Mouse (Mus musculus) kidney, adult 2 months (tissue): ENCODE measurements around the gene Anks3.

ENCODE experiments used
- CTCF ChIP-seq: fragments of 200-500 bp; conservative IDR thresholded peaks from 2 replicates; pipeline ENCODE4 v1.5.1; 2011; ENCODE audit warnings: low read depth, mild to moderate bottlenecking, control low read depth, low read length, moderate library complexity, mixed read lengths; ENCODE audit not compliant: insufficient read depth, insufficient read length
- POLR2A ChIP-seq: fragments of 200-500 bp; IDR thresholded peaks from one replicate; pipeline ENCODE4 v1.6.1; 2011; ENCODE audit warnings: low read depth, low read length, control low read depth

GRCm38 (mm10) chr16:4920556-4920955 is 43.4 kb downstream of the Anks3 start:
- TF ChIP-seq CTCF = no peak
- no peak for TF ChIP-seq POLR2A
